Mouse (Mus musculus): ENCODE measurements around the gene Zfp385b. TPM values are rescaled to one million over a fixed set of nuclear protein-coding genes. Genes with fewer than 3 reads are reported as not detected.

The Zfp385b gene
- polyA plus RNA-seq, 1 experiment from 2014 or later: 2.2 TPM

DNA sequence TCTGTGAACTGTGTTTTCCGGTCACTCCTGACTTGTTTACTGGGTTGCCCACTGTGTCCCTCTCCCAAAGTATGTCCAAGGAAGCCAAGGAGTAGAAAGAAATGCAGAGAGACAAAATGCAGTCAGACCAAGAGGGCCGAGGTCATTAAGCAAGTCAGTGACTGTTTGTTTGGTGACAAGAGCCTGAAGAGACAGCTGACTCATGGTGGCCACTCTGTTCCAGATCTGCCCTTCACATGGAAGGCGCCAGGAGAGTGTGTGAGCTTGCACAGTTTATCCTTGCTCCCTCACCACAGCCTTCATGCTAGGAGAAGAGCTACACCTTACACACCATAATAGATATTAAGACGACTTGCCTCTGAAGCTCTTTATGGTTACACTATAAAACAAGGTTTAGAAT, 28.6 kb downstream of the Zfp385b start:
- DNase-seq (ENCODE audit: low spot score): no peak

- DNase-seq (ENCODE audit: low spot score): no peak
Measured at GRCm38 (mm10) chr2:77790295-77790694, 29.1 kb downstream of the Zfp385b start.

- DNase-seq (ENCODE audit: low spot score): no peak
Measured at GRCm38 (mm10) chr2:77781390-77781789, 38.0 kb downstream of the Zfp385b start.

- DNase-seq (ENCODE audit: low spot score): no peak
Measured at GRCm38 (mm10) chr2:77777781-77778180, 41.7 kb downstream of the Zfp385b start.

- no peak for DNase-seq (ENCODE audit: low spot score)
Measured at GRCm38 (mm10) chr2:77777047-77777686, 42.3 kb downstream of the Zfp385b start.

- no peak for DNase-seq (ENCODE audit: low spot score)
Measured at GRCm38 (mm10) chr2:77775247-77775880, 44.1 kb downstream of the Zfp385b start.

DNA sequence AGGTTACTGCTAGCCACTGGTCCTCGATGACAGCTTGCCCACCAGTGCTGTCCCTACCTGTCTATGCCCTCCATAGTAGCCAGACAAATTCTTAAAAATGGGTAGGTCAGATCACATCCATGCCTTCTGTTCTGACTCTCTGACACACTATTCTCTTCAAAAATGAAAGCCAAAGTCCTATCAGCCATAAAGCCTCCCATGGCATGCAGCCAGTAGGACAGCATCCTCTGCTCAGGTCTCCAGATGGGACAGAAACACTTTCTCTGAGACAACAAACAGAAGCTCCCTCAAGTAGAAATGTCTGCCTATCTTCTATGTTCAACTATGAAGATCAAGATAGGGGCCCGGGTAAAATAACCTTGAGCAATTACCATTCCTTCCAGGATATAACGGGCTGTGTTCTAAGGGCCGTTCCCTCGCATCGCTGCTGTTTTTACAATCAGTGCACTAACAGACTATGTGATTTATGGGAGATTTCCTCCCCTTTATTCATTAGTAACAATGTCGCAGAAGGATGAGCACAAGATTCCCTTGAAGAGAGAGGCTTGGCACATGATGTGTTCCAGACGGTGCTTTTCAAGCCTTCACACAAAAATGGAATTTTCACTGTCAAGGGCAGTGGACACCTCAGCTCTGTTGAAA, 49.3 kb downstream of the Zfp385b start:
- no peak for DNase-seq (ENCODE audit: low spot score)

DNA sequence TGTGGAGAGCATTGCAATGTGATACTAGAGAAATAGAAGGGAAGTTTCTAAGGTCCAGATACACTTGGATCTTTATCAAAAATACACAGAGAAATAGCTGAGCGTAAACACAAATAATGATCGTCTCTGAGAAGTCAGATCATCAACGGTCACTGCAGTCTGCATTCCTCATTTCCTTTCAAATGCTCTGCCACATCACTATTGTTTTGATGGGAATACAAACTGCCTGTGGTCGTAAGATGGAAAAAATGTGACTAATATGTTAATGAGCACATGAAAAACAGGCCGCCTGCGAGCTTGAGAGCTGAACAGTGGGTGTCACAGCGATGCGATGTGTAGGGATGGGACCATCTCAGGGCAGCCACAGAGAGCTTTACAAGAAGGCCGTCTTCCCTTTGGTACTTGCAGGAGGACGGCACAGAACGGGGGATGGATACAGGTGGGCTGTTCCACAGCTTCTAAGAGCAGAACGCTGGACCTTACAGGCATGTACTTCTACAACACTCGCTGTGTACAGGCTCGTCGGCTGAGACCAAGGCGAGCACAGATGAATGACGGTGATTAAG, 51.0 kb downstream of the Zfp385b start:
- DNase-seq (ENCODE audit: low spot score): no peak

- no peak for DNase-seq (ENCODE audit: low spot score)
Measured at GRCm38 (mm10) chr2:77761967-77762366, 57.5 kb downstream of the Zfp385b start.

DNA sequence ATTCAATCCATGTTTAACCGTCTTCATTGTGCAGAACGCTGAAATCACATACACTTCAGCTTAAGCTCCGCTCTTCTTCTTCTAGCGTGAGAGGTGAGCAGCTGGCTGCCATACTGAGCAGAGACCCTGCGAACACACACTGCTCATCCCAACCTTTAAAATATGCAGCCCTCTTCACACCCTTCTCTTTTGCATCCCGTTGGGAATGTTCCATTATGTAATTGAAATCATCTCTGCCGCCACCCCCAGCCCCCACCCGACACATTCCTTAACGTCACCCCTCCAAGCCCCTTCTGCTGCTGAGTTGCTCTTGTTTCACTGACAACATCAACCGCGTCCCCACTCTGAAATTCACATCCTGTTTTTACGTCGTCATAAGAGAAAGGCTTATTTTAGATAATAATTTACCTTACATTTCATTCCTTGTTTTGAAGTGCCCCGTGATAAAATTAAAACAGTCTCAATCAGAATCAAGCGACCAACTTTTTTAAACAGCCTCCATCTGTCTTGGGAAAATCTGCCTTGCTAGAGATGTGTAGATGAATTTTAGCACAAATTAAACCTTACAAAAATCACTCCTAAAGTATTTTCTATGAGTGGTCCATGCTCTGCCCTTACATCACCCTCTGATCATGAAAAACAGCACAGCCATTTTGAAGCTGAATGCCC, 60.9 kb downstream of the Zfp385b start:
- no peak for DNase-seq (ENCODE audit: low spot score)

- no peak for DNase-seq (ENCODE audit: low spot score)
Measured at GRCm38 (mm10) chr2:77752491-77752890, 66.9 kb downstream of the Zfp385b start.

DNA sequence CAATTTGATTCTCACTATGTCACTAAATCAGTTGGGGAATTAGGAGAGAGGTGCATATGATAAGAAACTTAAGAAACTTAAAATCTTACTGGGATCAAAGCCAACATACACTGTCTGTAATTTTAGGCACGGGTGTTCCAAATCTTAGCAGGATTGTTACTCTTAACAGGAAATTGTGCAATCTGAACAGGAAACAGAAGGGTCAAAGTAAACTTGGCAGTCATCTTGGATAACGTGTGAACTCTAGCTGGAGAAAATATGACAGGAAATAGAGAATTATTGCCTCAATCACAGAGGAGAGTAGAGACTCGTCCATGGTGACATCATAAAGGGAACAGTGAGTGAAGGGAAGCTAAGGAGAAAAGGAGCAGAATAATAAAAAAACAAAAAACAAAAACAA, 69.8 kb downstream of the Zfp385b start:
- DNase-seq (ENCODE audit: low spot score): no peak

GRCm38 (mm10) chr2:77746417-77746816, 73.0 kb downstream of the Zfp385b start:
- no peak for DNase-seq (ENCODE audit: low spot score)

GRCm38 (mm10) chr2:77745246-77745645, 74.2 kb downstream of the Zfp385b start:
- DNase-seq (ENCODE audit: low spot score): peak; percentile 76

DNA sequence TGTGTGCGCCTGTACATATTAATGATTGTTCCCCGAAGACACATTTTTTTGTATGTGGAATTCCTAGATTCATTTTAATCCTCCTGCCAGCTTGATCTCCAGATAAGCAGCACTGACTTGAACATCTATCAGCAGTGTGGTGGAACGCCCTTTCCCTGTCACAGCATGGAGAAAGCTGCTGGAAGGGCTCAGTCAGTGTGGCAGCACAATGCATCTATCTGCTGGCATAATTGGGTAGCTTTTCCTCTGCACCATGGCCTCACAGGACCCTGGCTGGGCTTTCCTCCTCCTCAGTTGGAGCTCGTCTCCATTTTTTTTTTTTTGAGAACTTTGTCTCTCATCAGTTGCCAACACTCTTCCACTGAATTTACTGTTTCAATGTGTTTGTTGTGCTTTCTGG, 77.1 kb downstream of the Zfp385b start:
- DNase-seq (ENCODE audit: low spot score): no peak

- no peak for DNase-seq (ENCODE audit: low spot score)
Measured at GRCm38 (mm10) chr2:77730196-77730595, 89.2 kb downstream of the Zfp385b start.

GRCm38 (mm10) chr2:77726798-77727197, 92.6 kb downstream of the Zfp385b start:
- no peak for DNase-seq (ENCODE audit: low spot score)

DNA sequence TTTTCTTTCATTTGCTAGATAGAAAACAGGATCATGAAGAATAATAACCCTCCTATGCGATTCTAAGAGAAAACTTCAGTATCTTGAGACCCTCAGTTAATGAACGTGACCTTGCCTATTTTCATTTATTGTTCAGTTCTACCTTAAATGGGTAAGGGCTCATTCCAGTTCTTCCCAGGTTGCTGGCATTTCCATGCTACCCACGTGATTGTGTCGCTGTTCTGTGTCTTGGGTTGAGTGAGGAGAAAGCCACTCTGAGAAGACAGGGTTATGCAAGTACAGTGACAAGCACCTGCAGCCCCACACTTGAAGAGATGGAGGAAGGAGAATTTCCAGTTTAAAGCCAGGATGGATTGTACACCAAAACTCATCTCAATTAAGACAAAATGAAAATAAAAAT, 98.6 kb downstream of the Zfp385b start:
- DNase-seq (ENCODE audit: low spot score): no peak

DNA sequence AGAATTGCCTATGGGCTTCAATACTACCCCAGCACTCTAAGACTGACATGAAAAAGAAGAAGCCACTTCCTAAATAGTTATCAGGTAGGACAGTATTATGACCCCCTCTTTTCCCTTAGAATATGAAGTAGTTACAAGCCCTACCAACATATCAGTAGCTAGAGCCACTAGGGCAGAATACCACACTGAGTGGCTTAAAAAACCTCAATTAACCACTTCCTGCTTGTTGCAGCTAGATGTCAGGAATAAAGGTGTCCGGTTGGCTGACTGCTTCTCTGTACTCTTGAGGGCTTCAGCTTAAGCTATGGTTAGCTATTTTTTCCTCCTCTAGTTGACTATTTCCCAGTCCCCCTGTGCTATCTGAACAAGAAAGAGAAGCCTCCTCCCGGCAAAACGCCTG, 103.1 kb downstream of the Zfp385b start:
- DNase-seq (ENCODE audit: low spot score): no peak

DNA sequence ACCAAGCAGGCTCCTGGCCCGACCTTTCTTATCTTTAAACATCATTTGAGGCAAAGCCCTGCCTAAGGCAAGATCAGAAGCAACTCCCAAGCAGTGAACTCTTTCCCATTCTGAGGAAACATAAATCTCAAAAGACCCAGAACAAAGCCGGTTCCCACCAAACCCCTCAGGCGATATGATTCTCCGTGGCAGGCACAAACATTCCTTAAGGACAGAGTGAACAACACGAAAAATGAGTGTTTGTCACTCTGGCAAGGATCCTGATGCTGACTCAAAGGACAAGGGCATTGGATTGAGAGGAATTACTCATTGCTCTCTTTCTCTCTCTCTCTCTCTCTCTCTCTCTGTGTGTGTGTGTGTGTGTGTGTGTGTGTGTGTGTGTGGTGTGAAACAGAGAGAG, 105.6 kb downstream of the Zfp385b start:
- no peak for DNase-seq (ENCODE audit: low spot score)

GRCm38 (mm10) chr2:77711751-77712150, 107.7 kb downstream of the Zfp385b start:
- peak; percentile 9 for DNase-seq (ENCODE audit: low spot score)
